Mouse (Mus musculus): ENCODE data around the gene Noxo1.
"Not testable (repeated sequence)": the region's sequence is repeated elsewhere in the genome, so short reads cannot be mapped to it uniquely, and the experiment has no call there.

Noxo1 gene

DNA sequence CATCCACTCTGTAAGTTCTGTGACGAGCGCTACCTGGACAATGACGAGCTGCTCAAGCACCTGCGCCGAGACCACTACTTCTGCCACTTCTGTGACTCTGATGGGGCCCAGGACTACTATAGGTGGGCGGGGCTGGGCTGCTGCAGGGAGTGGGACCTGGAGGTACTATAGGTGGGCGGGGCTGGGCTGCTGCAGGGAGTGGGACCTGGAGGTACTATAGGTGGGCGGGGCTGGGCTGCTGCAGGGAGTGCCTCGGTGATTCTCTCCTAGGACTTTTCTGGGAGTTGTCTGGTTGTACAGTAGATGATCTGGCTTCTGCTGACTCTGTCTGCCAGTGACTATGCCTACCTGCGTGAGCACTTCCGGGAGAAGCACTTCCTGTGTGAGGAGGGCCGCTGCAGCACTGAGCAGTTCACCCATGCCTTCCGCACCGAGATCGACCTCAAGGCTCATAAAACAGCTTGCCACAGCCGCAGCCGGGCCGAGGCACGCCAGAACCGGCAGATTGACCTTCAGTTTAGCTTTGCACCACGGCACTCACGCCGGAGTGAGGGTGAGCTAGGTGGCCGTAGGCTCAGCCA lies 18.4 kb upstream of the Noxo1 start:
- DNase-seq, result no peak

GRCm38 (mm10) chr17:24686514-24686913 lies 9.5 kb upstream of the Noxo1 start:
- peak; percentile 42 for DNase-seq

DNA sequence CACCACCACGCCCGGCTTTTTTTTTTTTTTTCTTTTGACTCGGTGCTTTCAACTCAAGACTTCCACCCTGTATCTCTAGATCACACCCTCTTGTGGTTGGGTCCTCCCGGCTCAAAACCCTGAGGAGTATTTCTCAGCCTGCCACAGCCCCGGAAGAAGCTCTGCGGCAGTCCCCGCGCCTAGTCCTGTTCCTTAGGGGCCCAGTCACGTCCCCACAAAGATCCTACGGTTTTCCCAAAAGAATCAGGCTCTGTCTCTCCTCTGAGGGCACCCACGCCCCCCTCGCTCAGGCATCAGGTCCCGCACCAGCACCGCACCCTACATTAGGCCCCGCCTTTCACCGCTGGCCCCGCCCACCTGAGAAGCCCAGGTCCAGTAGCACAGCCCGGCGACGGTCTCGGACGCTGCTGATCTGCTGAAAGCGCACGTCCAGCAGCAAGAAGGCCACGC lies 8.9 kb upstream of the Noxo1 start:
- peak; percentile 70 for DNase-seq

DNA sequence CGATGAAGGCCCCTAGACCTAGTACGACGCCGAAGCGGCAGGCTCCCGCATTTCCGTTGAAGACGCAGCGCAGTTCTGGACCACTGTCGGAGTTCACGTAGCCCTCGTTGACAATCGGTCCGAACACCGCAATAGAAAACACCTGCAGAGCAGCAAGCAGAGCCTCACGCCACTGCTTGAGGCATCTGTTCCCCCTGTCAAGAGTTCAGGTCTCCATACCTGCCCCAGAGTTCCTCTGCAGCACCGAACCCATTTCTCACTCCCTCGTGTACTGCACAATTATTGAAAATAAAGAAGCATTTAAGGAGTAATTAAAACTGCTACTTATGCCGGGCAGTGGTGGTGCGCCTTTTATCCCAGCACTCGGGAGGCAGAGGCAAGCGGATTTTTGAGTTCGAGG lies 8.4 kb upstream of the Noxo1 start:
- DNase-seq, result no peak

DNA sequence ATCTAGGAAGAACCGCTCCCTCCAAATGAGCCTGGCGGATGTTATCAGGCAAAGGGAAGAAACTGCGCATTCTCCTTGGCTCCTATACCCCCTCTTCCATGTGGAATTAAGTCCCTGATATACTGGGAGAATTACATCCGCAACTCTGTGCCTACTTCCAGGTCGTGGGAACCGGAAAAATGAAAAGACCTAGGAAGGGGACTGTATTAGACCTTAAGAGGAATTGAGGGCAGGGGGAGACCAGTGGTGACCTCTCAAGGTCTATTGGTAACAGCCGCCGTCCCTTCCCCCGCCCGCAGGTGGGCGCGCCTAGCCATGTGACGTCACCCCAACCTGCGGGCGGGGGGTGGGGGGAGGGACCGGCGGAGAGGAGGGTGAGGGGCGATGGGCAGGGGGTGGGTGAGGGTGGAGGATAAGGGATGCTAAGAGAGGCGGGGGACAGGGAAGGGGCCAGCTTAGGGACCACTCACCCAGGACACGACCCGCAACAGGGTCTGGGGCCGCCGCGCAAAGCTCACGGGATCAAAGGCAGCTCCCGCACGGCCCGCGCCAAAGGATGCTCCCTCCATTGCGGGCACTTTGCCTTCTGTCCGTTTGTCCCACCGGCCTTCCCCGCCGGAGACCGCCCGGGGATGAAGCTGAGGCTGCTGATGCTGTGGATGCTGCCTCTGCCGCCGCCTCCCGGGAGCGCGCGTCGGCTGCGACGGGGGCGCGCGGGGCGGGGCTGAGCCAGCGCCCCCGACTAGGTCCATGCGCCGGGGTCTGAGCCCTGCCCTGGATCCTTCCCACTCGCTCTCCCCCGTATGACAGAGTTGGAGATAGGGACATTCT lies 6.6 kb upstream of the Noxo1 start, which contains the start of gene Syngr3:
Syngr3 (minus strand) TSS at position 705 of the 831 bp plus-strand sequence.
- DNase-seq, result no peak

GRCm38 (mm10) chr17:24692385-24692784 lies 3.6 kb upstream of the Noxo1 start:
- no peak for DNase-seq

DNA sequence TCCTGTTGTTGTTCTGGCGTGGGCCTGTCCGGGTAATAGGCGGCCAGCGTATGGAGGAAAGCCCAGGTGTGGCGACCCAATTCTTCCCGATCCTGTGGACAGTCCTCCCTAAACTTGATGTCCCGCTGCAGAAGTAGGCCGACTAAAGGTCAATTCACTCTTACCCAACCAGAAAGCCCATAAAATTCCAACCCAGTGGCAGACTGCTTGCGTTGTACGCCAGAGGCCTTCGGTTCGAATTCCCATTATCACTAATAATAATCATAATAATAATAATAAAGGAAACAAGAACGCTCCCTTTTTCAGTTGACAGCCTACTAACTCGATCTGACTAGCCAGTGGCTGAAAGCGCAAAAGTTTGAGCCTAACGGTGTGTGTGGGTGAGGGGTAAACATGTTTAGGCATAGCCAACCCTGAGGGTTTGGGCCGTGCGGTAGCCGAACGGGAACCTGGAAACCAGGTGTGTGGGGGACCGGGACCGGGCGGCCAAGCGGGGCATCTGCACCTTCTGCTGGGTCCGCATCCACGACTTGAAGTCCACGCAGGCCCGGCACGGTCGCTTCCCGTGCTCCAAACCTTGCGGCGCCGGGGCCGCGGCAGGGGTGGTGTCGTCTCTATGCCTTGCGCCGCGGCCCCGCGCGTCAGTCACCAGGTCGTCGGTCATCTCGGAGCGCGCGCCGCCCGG lies 566 bp upstream of the Noxo1 start:
- DNase-seq, result no peak

- DNase-seq, result peak; percentile 28
Observed at GRCm38 (mm10) chr17:24697985-24698384, 2.0 kb downstream of the Noxo1 start.

DNA sequence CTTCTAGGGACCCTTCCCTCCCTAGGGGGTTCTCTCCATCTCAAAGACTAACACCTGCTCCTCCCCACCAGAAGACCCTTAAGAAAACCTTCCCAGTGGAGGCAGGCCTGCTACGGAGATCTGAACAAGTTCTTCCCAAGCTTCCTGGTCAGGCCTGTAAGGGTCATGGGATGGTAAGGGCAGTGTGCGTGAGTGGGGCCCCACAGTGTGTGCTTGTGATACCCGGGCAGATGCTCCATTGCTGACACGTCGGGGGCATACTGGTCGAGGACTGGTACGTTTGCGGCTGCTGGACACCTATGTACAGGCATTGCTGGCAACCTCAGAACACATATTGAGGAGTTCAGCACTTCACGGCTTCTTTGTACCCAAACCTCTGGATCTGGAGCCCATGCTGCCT lies 2.7 kb downstream of the Noxo1 start:
- DNase-seq, result no peak

- no peak for DNase-seq
Observed at GRCm38 (mm10) chr17:24699473-24699872, 3.4 kb downstream of the Noxo1 start.

DNA sequence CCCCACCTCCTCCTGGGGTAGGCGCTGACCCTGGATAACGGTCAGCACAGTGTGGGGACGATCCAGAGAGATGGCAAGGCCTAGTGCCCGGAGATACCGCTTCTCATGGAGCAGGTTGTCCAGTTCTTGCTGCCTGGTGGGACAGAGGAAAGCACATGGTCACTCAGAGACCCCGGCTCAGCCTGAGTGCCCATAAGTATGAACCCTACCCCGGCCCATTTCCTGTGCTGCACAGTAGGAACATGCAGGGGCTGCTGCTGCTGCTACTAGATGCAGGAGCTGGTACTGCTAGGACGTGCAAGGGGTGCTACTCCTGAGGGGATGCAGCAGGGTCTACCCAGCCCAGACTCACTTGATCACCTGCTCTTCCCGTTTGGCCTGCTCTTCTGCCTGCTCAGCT lies 5.2 kb downstream of the Noxo1 start:
- DNase-seq, result no peak

- DNase-seq, result no peak
Observed at GRCm38 (mm10) chr17:24705821-24706220, 9.8 kb downstream of the Noxo1 start.

- DNase-seq, result peak; percentile 93
Observed at GRCm38 (mm10) chr17:24706982-24707800, 11.2 kb downstream of the Noxo1 start, which contains the start of gene Tbl3. Tbl3 (minus strand) TSS chr17:24707660.

DNA sequence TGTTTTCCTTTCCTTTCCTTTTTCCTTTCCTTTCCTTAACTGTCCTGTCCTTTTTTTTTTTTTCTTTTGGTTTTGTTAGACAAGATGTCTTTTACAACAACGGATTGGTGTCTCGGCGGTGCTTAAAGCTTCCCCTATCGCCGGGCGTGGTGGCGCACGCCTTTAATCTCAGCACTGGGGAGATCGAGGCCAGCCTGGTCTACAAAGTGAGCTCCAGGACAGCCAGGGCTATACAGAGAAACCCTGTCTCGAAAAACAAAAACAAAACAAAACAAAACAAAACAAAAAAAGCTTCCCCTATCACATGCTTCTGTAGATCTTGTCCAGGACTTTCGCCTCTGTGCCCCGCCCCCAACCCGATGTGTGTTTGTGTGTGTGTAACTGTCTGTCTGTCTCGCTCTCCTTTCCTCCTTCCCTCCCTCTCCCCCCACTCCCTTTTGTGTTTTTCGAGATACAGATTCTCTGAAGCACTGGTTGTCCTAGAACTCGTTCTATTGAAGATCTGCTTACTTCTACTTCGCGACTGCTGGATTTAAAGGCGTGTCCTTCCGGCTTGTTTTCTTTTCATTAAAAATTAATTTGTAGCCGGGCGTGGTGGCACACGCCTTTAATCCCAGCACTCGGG lies 11.9 kb downstream of the Noxo1 start:
- no peak for DNase-seq

DNA sequence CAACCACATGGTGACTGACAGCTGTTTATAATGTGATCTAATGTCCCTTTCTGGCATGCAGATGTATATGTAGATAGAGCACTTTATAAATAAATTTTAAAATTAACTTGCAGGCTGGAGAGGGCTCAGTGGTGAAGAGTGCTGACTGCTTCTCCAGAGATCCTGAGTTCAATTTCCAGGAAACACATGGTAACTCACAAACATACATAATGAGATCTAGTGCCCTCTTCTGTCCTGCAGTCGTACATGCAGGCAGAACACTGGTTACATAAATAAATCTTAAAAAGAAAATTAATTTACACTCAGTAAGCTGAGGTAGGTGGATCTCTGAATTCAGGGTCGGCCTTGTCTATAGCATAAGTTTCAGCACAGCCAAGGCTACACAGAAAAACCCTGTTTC lies 12.6 kb downstream of the Noxo1 start:
- DNase-seq, result no peak

- no peak for DNase-seq
Observed at GRCm38 (mm10) chr17:24715556-24715955, 19.5 kb downstream of the Noxo1 start.

- DNase-seq, result no peak
Observed at GRCm38 (mm10) chr17:24716166-24716682, 20.2 kb downstream of the Noxo1 start.

DNA sequence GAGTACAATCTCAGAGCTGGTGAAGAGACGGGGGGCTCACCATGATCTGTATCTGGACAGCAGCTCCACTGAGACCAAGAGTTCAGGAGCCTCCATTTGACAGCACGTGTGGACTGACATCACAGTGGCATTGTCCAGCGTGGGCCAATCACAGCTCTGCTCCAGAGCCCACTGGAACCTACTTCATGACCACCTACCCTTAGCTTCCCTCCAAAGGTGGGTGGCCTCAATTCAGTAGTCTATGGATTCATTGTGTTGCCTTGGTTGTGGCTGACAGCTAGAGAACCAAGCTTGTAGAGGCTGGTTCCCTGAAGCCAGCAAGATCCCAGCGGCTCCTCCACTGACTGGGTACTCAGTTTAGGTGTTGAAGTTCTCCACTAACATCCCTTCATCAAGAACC lies 21.9 kb downstream of the Noxo1 start, which contains the start of the genes Rnf151 and Rps2:
Rnf151 (minus strand) TSS at position 121 of the 400 bp plus-strand sequence.
Rps2 (plus strand) TSS at position 174 of the 400 bp plus-strand sequence.
- no peak for DNase-seq

GRCm38 (mm10) chr17:24718938-24719337 lies 22.9 kb downstream of the Noxo1 start:
- not testable (repeated sequence) for DNase-seq

- DNase-seq, result peak; percentile 96
Observed at GRCm38 (mm10) chr17:24719494-24720222, 23.6 kb downstream of the Noxo1 start.

DNA sequence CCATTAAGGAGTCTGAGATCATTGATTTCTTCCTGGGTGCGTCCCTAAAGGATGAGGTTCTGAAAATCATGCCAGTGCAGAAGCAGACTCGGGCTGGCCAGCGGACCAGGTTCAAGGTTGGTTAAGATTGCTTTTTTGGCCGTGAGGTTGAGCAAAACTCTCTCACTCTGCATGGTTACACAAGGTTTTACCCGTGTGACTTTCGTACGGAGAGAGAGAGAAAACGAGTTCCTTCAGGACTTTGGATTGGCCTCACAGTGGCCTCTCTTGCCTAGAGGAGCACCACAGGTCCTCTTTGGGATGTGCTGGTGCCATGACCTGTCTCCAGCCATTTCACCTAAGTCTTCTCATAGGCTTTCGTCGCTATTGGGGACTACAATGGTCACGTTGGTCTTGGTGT lies 24.6 kb downstream of the Noxo1 start:
- DNase-seq, result not testable (repeated sequence)
